Mouse (Mus musculus): ENCODE measurements around the gene Olfr1217. TPM values are rescaled to one million over a fixed set of nuclear protein-coding genes. Genes with fewer than 3 reads are reported as not detected.

Gene Olfr1217
- total RNA-seq (2012; rRNA removed) (not detected in 2 replicates), total RNA-seq (2014; rRNA removed) (not detected in 2 replicates), polyA plus RNA-seq (2012; ENCODE audit: insufficient read length, low read depth) (not detected in 2 replicates)

DNA sequence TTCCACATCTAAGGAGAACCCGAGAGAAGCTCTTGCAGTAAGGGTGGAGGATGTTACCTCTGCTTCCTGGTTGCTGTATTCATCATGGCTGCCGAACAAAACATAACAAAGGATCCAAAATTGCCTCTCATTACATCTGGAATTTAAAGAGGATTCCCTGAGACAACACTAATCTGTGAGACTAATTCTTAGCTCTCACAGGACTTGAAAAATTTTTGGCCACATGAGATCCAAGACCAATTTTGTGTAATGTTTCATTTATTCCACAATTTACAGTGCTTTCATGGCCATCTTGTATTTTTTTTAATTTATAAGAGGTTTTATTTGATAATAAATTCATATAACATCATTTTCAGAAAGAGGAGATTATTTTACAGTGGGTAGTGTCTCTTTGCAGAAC lies at the start of gene Olfr1217:
Olfr1217 (minus strand) TSS at position 101 of the 400 bp plus-strand sequence.
- TF ChIP-seq TCF12 (IDR thresholded peaks at IDR 0.05; ENCODE audit: low read depth, low read length): no peak
- no peak for TF ChIP-seq ZKSCAN1 (IDR thresholded peaks at IDR 0.05; ENCODE audit: borderline replicate concordance, low read depth, low read length)
- no peak for TF ChIP-seq ZC3H11A (IDR thresholded peaks at IDR 0.05; ENCODE audit: low read depth, low read length)
- TF ChIP-seq CHD1 (IDR thresholded peaks at IDR 0.05; ENCODE audit: low read depth, low read length): no peak
- no peak for TF ChIP-seq MAFK (IDR thresholded peaks at IDR 0.05; ENCODE audit: insufficient replicate concordance, low read length)
- TF ChIP-seq SIN3A (IDR thresholded peaks at IDR 0.05; ENCODE audit: low read length): no peak
- no peak for TF ChIP-seq CTCF (conservative IDR thresholded peaks at IDR 0.05 in 1 of 2, IDR thresholded peaks at IDR 0.05 in 1 of 2; ENCODE audit: low read depth in 2 of 2, low read length in 2 of 2)
- no peak for TF ChIP-seq E2F4 (IDR thresholded peaks at IDR 0.05; ENCODE audit: insufficient replicate concordance, low read depth, low read length)
- TF ChIP-seq ETS1 (conservative IDR thresholded peaks at IDR 0.05; ENCODE audit: low read depth, low read length): no peak
- no peak for TF ChIP-seq CHD2 (IDR thresholded peaks at IDR 0.05; ENCODE audit: low read length)
- no peak for TF ChIP-seq JUN (IDR thresholded peaks at IDR 0.05; ENCODE audit: insufficient read depth, low read depth, low read length)
- TF ChIP-seq POLR2A (IDR thresholded peaks at IDR 0.05; ENCODE audit: low read depth, low read length): no peak
- no peak for TF ChIP-seq RCOR1 (conservative IDR thresholded peaks at IDR 0.05; ENCODE audit: low read depth, low read length)
- TF ChIP-seq TBP (conservative IDR thresholded peaks at IDR 0.05; ENCODE audit: low read depth, low read length): no peak
- TF ChIP-seq ZNF384 (IDR thresholded peaks at IDR 0.05; ENCODE audit: low read depth, low read length): no peak
- no peak for TF ChIP-seq UBTF (IDR thresholded peaks at IDR 0.05; ENCODE audit: low read depth, low read length)
- TF ChIP-seq SMC3 (IDR thresholded peaks at IDR 0.05; ENCODE audit: low read depth, low read length): no peak
- Histone ChIP-seq H3K4me1 (ENCODE audit: control insufficient read depth in 1 of 2, insufficient read depth in 2 of 2) (no peaks in the 10 kb centered on the region), H3K9me3 (replicated peaks; ENCODE audit: low read length) (peaks cover 11% of the 10 kb centered on the region), H3K79me2 (replicated peaks; ENCODE audit: control insufficient read depth, extremely low read depth, insufficient read depth, poor library complexity, severe bottlenecking) (no peaks in the 10 kb centered on the region), H3K36me3 (replicated peaks in 1 of 2; ENCODE audit: control insufficient read depth in 1 of 2, insufficient read depth in 1 of 2, low read length in 1 of 2) (no peaks in the 10 kb centered on the region), H3K27me3 (replicated peaks) (no peaks in the 10 kb centered on the region), H3K4me3 (replicated peaks in 1 of 3; ENCODE audit: low read depth in 2 of 3, low read length in 2 of 3, poor library complexity in 1 of 3) (no peak within 1 kb of the TSS), H3K9ac (ENCODE audit: insufficient read depth, low read depth) (no peak within 1 kb of the TSS), H3K4me2 (ENCODE audit: insufficient read depth, low read depth, poor library complexity, severe bottlenecking) (no peak within 1 kb of the TSS), H3K27ac (ENCODE audit: insufficient read depth, low read depth) (no peak within 1 kb of the TSS)
- in situ Hi-C loops (cut with MboI; ENCODE audit: low pct_ligation_motif_present, low pct_unique_long_range_greater_than_20kb, low sequenced_read_pairs): no loop called here
- dilution Hi-C loops (cut with MboI; ENCODE audit: extremely low pct_ligation_motif_present, extremely low pct_unique_long_range_greater_than_20kb, low sequenced_read_pairs): no loop called here
- DNase-seq (ENCODE audit: extremely low read depth): no peak

DNA sequence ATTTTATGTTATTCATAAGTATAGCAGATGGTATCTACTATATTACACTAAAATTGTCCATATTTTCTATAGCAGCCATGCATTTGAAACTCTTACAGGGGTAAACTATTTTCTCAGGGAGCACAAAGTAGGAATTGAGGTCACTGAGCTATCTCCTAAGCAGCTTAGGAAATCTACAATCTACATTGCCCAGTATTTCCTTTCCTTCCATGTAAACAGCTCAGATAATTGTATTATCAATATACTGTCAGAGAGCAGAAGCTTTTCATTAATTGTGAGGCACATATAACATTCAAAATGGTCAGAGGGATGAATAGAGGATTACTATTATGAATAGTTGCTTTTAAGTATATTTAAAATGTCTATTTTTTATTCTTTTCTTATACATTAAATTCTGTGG lies 49.6 kb upstream of the Olfr1217 start:
- DNase-seq (ENCODE audit: extremely low read depth): no peak
- no peaks in the 10 kb centered on the region for H3K79me2 ChIP-seq (replicated peaks; ENCODE audit: control insufficient read depth, extremely low read depth, insufficient read depth, poor library complexity, severe bottlenecking)
- in situ Hi-C loops (cut with MboI; ENCODE audit: low pct_ligation_motif_present, low pct_unique_long_range_greater_than_20kb, low sequenced_read_pairs): no loop called here
- H3K9ac ChIP-seq (ENCODE audit: insufficient read depth, low read depth): no peak overlapping the region
- no peaks in the 10 kb centered on the region for H3K27me3 ChIP-seq (replicated peaks)
- H3K4me1 ChIP-seq (ENCODE audit: control insufficient read depth in 1 of 2, insufficient read depth in 2 of 2): no peaks in the 10 kb centered on the region
- dilution Hi-C loops (cut with MboI; ENCODE audit: extremely low pct_ligation_motif_present, extremely low pct_unique_long_range_greater_than_20kb, low sequenced_read_pairs): no loop called here
- no peak for TF ChIP-seq USF2 (conservative IDR thresholded peaks at IDR 0.05; ENCODE audit: low read depth, low read length)
- no peak for TF ChIP-seq CHD1 (IDR thresholded peaks at IDR 0.05; ENCODE audit: low read depth, low read length)
- no peak for TF ChIP-seq MAZ (IDR thresholded peaks at IDR 0.05; ENCODE audit: low read depth, low read length)
- no peak for TF ChIP-seq RCOR1 (conservative IDR thresholded peaks at IDR 0.05; ENCODE audit: low read depth, low read length)
- TF ChIP-seq ZC3H11A (IDR thresholded peaks at IDR 0.05; ENCODE audit: low read depth, low read length): no peak
- TF ChIP-seq TBP (conservative IDR thresholded peaks at IDR 0.05; ENCODE audit: low read depth, low read length): no peak
- no peak for TF ChIP-seq CHD2 (IDR thresholded peaks at IDR 0.05; ENCODE audit: low read length)
- no peak for TF ChIP-seq EP300 (IDR thresholded peaks at IDR 0.05; ENCODE audit: low read length)
- TF ChIP-seq JUN (IDR thresholded peaks at IDR 0.05; ENCODE audit: insufficient read depth, low read depth, low read length): no peak
- no peak overlapping the region for H3K4me2 ChIP-seq (ENCODE audit: insufficient read depth, low read depth, poor library complexity, severe bottlenecking)
- no peak overlapping the region for H3K27ac ChIP-seq (ENCODE audit: insufficient read depth, low read depth)
- H3K9me3 ChIP-seq (replicated peaks; ENCODE audit: low read length): peaks cover 11% of the 10 kb centered on the region
- H3K36me3 ChIP-seq (replicated peaks in 1 of 2; ENCODE audit: control insufficient read depth in 1 of 2, insufficient read depth in 1 of 2, low read length in 1 of 2): no peaks in the 10 kb centered on the region
- H3K4me3 ChIP-seq (replicated peaks in 1 of 3; ENCODE audit: low read depth in 2 of 3, low read length in 2 of 3, poor library complexity in 1 of 3): no peak overlapping the region

Data from CH12.LX (cell line).